Mouse (Mus musculus): ENCODE measurements around the gene Tubb2a.

DNA sequence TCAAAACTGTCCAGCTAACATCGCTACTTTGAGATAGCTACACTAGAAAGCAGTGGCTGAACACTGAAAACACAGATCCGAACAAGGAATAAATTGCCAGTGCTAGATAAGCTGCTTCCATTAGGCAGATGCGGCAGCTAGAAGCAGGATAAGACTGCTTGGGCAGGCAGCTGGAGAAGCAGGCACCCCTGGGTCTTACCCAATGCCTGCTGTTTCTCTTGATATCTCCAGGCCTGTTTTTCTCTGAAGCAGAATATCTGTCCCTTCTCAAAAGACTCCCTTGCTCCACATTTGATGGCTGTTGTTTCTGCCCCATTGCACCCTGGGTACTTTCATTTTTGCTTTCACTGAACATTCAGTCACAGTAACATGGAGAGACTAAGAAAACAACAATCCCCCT, 22.9 kb upstream of the Tubb2a start:
- TF ChIP-seq POLR2A (IDR thresholded peaks at IDR 0.05; ENCODE audit: extremely low read depth, insufficient read depth, low read length) (no peak), CTCF (IDR thresholded peaks at IDR 0.05; ENCODE audit: extremely low read depth, insufficient read depth, low read length) (no peak)
